Mouse (Mus musculus): Measurements from ENCODE around the gene Ppa2. TPM values are rescaled to one million over a fixed set of nuclear protein-coding genes. Genes with fewer than 3 reads are reported as not detected.

The Ppa2 gene
- polyA plus RNA-seq, 1 experiment from 2014 or later = 76.9 TPM

DNA sequence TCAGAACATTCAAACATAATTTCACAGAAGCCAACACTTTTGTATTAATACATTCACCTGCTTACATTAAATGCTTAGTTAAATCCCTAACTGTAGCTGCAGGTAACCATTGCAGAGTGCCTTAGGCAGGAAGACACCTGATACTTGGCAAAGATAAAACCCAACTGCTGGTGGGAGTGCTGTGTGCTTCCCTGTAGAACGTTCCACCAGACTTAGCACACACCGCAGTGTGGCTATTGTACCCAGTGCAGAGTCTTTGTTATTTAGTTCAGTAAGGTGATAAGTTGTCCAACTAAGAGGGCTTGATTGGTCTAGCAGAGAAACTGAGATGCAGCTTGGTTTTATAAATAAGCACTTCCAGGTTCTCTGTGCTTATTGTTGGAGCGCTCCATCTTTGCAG lies 54.2 kb downstream of the Ppa2 start:
- Histone ChIP-seq H3K4me3 (replicated peaks; ENCODE audit: low read length) (no peak overlapping the region), H3K4me2 (ENCODE audit: low read length) (no peak overlapping the region), H3K36me3 (ENCODE audit: control insufficient read depth, insufficient read depth) (no peaks in the 10 kb centered on the region; the same call in 1 of the 2 replicates), H3K27ac (ENCODE audit: low read length) (no peak overlapping the region), H3K9me3 (ENCODE audit: control insufficient read depth, low read length) (no peaks in the 10 kb centered on the region), H3K27me3 (replicated peaks; ENCODE audit: control insufficient read depth, insufficient read depth, low read length) (no peaks in the 10 kb centered on the region), H3K9ac (replicated peaks; ENCODE audit: low read depth, low read length) (no peak overlapping the region), H3K4me1 (replicated peaks; ENCODE audit: control insufficient read depth, insufficient read depth, low read length) (no peaks in the 10 kb centered on the region)
- 86% methylated on average over 3 of the region's 3 CpGs for WGBS
- no peak for ATAC-seq

DNA sequence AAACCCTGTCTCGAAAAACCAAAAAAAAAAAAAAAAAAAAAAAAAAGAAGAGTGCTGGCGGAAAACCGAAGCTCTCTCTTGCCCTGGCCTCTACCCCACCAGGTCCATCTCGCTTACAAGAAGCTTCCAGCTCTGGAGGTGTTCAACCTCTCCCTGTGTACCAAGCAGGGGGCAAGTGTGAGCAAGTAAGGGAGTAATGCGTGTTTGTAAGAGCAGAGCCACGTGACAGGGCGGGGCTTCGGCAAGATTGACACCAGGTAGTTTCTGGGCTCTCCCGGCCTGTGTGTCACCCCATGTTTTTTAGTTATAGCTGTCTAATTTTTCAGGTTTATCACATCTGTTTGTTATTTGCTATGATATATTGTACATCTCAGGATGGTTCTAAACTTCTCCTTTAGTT lies 56.2 kb downstream of the Ppa2 start:
- ATAC-seq = no peak
- Histone ChIP-seq H3K4me1 (replicated peaks; ENCODE audit: control insufficient read depth, insufficient read depth, low read length) (no peaks in the 10 kb centered on the region), H3K9ac (replicated peaks; ENCODE audit: low read depth, low read length) (no peak overlapping the region), H3K4me3 (replicated peaks; ENCODE audit: low read length) (no peak overlapping the region), H3K9me3 (ENCODE audit: control insufficient read depth, low read length) (no peaks in the 10 kb centered on the region), H3K36me3 (ENCODE audit: control insufficient read depth, insufficient read depth) (no peaks in the 10 kb centered on the region; the same call in 1 of the 2 replicates), H3K27ac (ENCODE audit: low read length) (no peak overlapping the region), H3K4me2 (ENCODE audit: low read length) (no peak overlapping the region), H3K27me3 (replicated peaks; ENCODE audit: control insufficient read depth, insufficient read depth, low read length) (no peaks in the 10 kb centered on the region)
- WGBS = 87% methylated on average over 9 of the region's 9 CpGs

DNA sequence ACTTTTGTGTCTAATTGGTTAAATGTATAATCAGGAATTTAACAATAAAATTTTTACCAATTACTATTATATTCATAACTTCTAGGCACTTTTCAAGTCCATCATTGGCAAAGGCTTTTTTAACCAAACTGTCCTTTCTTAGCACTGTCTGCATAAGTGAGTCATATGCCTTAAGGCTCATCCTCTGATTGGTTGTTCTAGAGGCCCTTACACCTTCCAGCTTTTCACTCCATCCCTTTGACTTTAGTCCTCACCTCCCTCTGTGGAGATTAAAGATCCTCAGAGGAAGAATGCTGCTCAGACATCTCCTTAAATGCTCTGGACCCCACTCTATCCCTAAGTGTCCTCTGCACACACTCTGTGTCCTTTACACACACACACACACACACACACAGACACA lies 68.3 kb downstream of the Ppa2 start:
- Histone ChIP-seq H3K9ac (replicated peaks; ENCODE audit: low read depth, low read length) (no peak overlapping the region), H3K9me3 (ENCODE audit: control insufficient read depth, low read length) (peaks cover 5% of the 10 kb centered on the region; the same call in 1 of the 2 replicates), H3K4me1 (replicated peaks; ENCODE audit: control insufficient read depth, insufficient read depth, low read length) (no peaks in the 10 kb centered on the region), H3K36me3 (ENCODE audit: control insufficient read depth, insufficient read depth) (peaks cover 10% of the 10 kb centered on the region), H3K27ac (ENCODE audit: low read length) (no peak overlapping the region), H3K27me3 (replicated peaks; ENCODE audit: control insufficient read depth, insufficient read depth, low read length) (no peaks in the 10 kb centered on the region), H3K4me2 (ENCODE audit: low read length) (no peak overlapping the region), H3K4me3 (replicated peaks; ENCODE audit: low read length) (no peak overlapping the region)
- ATAC-seq = no peak

DNA sequence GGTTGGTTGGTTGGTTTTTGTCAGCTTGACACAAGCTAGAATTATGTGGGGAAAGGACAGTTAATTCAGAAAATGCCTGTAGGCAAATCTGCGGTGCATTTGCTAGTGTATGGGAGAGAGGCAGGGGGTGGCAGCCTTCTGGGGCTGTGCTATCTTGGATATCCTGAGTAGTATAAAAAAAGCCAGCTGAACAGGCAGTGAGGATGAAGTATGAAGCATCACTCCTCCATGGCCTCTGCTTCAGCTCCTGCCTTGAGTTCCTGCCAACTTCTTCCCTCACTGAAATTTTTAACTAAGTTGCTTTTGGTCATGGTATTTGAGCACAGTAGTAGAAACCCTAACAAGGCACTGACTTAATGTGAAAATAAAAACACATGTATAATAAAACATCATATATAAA lies 70.1 kb downstream of the Ppa2 start:
- peaks cover 10% of the 10 kb centered on the region for H3K36me3 ChIP-seq (ENCODE audit: control insufficient read depth, insufficient read depth)
- no peak overlapping the region for H3K9ac ChIP-seq (replicated peaks; ENCODE audit: low read depth, low read length)
- H3K4me1 ChIP-seq (replicated peaks; ENCODE audit: control insufficient read depth, insufficient read depth, low read length) = no peaks in the 10 kb centered on the region
- no peak overlapping the region for H3K4me3 ChIP-seq (replicated peaks; ENCODE audit: low read length)
- WGBS = 92% methylated on average over 1 of the region's 1 CpGs
- no peak overlapping the region for H3K27ac ChIP-seq (ENCODE audit: low read length)
- peaks cover 5% of the 10 kb centered on the region; the same call in 1 of the 2 replicates for H3K9me3 ChIP-seq (ENCODE audit: control insufficient read depth, low read length)
- H3K27me3 ChIP-seq (replicated peaks; ENCODE audit: control insufficient read depth, insufficient read depth, low read length) = no peaks in the 10 kb centered on the region
- H3K4me2 ChIP-seq (ENCODE audit: low read length) = no peak overlapping the region
- ATAC-seq = no peak

DNA sequence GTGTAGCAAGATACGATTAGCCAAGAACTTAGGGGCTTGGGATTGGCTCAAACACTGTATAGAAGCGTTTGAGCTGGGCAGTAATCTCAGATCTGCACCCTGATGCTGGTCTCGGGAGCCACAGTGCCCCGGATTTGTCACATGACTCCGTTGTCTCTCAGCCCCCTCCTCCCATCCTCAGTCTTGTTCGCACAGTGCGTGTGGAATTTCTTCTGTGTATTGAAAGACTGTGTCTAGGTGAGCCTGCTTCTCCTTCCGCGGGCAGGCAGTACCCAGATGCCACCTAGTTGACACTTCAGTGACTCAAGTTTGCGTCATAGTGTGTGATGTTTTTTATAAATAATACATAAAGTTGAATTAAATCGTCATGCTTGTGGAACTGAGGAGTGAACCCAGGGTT lies 71.6 kb downstream of the Ppa2 start:
- Histone ChIP-seq H3K4me2 (ENCODE audit: low read length) (no peak overlapping the region), H3K27ac (ENCODE audit: low read length) (no peak overlapping the region), H3K36me3 (ENCODE audit: control insufficient read depth, insufficient read depth) (peaks cover 10% of the 10 kb centered on the region), H3K9ac (replicated peaks; ENCODE audit: low read depth, low read length) (no peak overlapping the region), H3K4me1 (replicated peaks; ENCODE audit: control insufficient read depth, insufficient read depth, low read length) (no peaks in the 10 kb centered on the region), H3K27me3 (replicated peaks; ENCODE audit: control insufficient read depth, insufficient read depth, low read length) (no peaks in the 10 kb centered on the region), H3K4me3 (replicated peaks; ENCODE audit: low read length) (no peak overlapping the region), H3K9me3 (ENCODE audit: control insufficient read depth, low read length) (peaks cover 5% of the 10 kb centered on the region; the same call in 1 of the 2 replicates)
- no peak for ATAC-seq
- 92% methylated on average over 11 of the region's 11 CpGs for WGBS

DNA sequence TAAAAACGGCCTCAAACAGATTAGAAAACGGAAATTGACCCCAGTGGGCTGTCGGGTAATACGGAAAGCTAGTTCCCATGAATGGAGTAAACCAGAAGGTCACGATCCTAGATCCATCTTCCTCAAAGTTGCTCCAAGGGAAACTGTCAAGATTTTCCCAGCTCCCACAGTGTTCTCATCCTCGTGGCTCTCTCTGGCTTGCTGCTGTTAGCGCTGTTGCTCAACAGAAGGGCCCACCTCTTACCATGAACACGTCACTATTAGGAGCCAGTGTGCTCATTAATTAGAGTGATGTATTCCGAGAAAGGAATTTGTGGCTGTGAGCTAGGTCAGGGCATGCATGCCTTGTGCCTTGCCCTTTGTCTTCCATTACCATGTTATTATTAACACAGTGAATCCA lies 72.2 kb downstream of the Ppa2 start:
- no peaks in the 10 kb centered on the region for H3K27me3 ChIP-seq (replicated peaks; ENCODE audit: control insufficient read depth, insufficient read depth, low read length)
- H3K9me3 ChIP-seq (ENCODE audit: control insufficient read depth, low read length) = peaks cover 5% of the 10 kb centered on the region; the same call in 1 of the 2 replicates
- H3K9ac ChIP-seq (replicated peaks; ENCODE audit: low read depth, low read length) = no peak overlapping the region
- no peak overlapping the region for H3K4me3 ChIP-seq (replicated peaks; ENCODE audit: low read length)
- H3K27ac ChIP-seq (ENCODE audit: low read length) = no peak overlapping the region
- H3K4me1 ChIP-seq (replicated peaks; ENCODE audit: control insufficient read depth, insufficient read depth, low read length) = no peaks in the 10 kb centered on the region
- peaks cover 10% of the 10 kb centered on the region for H3K36me3 ChIP-seq (ENCODE audit: control insufficient read depth, insufficient read depth)
- 73% methylated on average over 9 of the region's 9 CpGs for WGBS
- H3K4me2 ChIP-seq (ENCODE audit: low read length) = no peak overlapping the region
- ATAC-seq = no peak

DNA sequence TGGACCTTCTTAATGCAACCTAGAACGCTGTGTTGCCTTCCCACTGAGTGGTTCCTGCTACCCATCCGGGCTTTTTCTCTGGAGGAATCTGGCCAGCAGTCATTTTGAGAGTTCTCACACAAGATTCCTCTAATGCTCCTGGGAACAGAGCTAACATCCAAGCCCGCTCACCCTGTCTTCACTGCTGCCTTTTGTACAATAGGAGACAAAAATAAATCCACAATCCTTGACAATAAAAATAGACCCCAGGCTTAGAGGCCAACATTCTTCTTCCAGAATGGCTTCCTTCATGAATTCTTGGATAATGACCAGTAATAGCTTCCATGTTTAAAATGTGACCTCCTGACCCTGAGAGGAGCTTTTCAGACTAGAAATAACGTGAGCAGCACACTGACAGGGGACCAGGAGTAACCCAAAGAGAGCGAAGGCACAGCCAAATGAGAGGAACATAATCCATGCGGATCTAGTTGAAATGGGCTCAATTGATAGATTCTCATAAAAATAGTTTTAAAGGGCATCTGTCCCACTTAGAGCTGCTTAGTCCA lies 74.3 kb downstream of the Ppa2 start:
- Histone ChIP-seq H3K27me3 (replicated peaks; ENCODE audit: control insufficient read depth, insufficient read depth, low read length) (no peaks in the 10 kb centered on the region), H3K9me3 (ENCODE audit: control insufficient read depth, low read length) (no peaks in the 10 kb centered on the region), H3K4me1 (replicated peaks; ENCODE audit: control insufficient read depth, insufficient read depth, low read length) (no peaks in the 10 kb centered on the region), H3K27ac (ENCODE audit: low read length) (no peak overlapping the region), H3K4me3 (replicated peaks; ENCODE audit: low read length) (no peak overlapping the region), H3K4me2 (ENCODE audit: low read length) (no peak overlapping the region), H3K36me3 (ENCODE audit: control insufficient read depth, insufficient read depth) (no peaks in the 10 kb centered on the region), H3K9ac (replicated peaks; ENCODE audit: low read depth, low read length) (no peak overlapping the region)
- WGBS = 82% methylated on average over 6 of the region's 6 CpGs
- ATAC-seq = no peak

DNA sequence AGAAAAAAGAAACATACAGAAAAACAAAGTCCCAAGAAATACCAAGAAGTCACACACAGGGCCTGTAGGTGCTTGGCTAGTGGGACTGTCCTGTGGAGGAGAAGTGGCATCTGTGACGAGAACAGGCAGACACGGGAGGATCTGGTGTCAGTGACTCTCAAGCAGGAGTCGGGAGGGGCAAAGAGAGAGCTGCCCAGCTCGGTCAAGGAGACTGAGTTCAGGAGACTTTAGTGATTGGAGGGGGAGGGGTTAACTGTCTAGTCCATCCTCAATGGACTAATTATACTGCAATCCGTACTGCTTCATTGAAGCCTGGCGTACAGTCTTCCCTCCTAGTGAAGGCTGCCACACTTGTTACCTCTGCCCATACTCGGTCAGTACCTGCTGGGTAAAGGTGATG lies 77.4 kb downstream of the Ppa2 start:
- Histone ChIP-seq H3K9ac (replicated peaks; ENCODE audit: low read depth, low read length) (no peak overlapping the region), H3K9me3 (ENCODE audit: control insufficient read depth, low read length) (no peaks in the 10 kb centered on the region), H3K4me1 (replicated peaks; ENCODE audit: control insufficient read depth, insufficient read depth, low read length) (no peaks in the 10 kb centered on the region), H3K27me3 (replicated peaks; ENCODE audit: control insufficient read depth, insufficient read depth, low read length) (no peaks in the 10 kb centered on the region), H3K36me3 (ENCODE audit: control insufficient read depth, insufficient read depth) (no peaks in the 10 kb centered on the region), H3K4me3 (replicated peaks; ENCODE audit: low read length) (no peak overlapping the region), H3K27ac (ENCODE audit: low read length) (no peak overlapping the region), H3K4me2 (ENCODE audit: low read length) (no peak overlapping the region)
- 73% methylated on average over 7 of the region's 7 CpGs for WGBS
- ATAC-seq = no peak

DNA sequence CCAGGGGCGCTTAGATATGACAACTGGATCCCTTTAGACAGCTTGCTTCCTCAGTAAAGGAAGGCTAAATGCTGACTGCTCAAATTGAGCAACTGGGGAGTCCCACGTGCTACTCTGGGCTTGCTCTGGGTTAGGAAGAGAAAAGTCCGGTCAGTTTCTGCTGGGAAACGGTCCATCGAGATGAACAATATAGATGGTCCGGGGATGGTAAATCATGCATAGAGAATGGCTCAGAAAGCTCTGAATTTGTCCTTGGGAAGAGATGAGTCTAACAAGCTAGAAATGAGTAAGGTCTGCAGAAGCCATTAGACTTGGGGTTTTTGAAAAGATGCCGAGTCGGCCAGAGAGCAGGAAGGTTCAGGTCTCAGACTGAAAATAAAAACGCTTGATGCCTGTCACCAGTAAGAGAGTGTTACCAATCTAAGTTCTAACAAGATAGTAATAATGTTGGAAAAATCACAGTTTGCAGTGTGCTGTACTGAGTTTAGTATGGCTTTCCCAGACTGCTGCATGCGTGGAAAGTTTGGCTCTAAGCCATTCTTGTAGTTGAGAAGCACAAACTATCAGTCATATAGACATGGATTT lies 80.0 kb downstream of the Ppa2 start:
- Histone ChIP-seq H3K4me1 (replicated peaks; ENCODE audit: control insufficient read depth, insufficient read depth, low read length) (no peaks in the 10 kb centered on the region), H3K4me3 (replicated peaks; ENCODE audit: low read length) (no peak overlapping the region), H3K4me2 (ENCODE audit: low read length) (no peak overlapping the region), H3K27me3 (replicated peaks; ENCODE audit: control insufficient read depth, insufficient read depth, low read length) (no peaks in the 10 kb centered on the region), H3K27ac (ENCODE audit: low read length) (no peak overlapping the region), H3K36me3 (ENCODE audit: control insufficient read depth, insufficient read depth) (no peaks in the 10 kb centered on the region), H3K9ac (replicated peaks; ENCODE audit: low read depth, low read length) (no peak overlapping the region), H3K9me3 (ENCODE audit: control insufficient read depth, low read length) (no peaks in the 10 kb centered on the region)
- no peak for ATAC-seq
- WGBS = 90% methylated on average over 10 of the region's 10 CpGs

DNA sequence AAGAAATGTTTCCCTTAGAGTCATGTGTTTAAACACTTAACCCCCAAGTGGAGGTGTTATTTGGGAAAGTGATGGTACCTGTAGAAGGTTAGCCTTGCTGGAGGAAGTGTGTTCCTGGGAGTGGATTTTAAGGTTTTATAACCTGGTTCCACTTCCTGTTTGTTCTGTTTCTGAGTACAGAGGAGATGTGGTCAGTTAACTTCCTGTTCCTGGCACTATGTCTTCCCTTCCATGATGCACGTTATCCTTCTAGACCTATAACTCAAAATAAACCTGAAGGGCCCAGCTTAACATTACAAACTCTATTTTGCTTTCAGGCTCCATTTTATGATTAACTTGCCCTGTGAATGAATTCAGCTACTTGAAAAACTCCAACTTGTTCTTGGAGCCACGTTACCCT lies 84.6 kb downstream of the Ppa2 start:
- Histone ChIP-seq H3K4me3 (replicated peaks; ENCODE audit: low read length) (no peak overlapping the region), H3K4me1 (replicated peaks; ENCODE audit: control insufficient read depth, insufficient read depth, low read length) (no peaks in the 10 kb centered on the region), H3K4me2 (ENCODE audit: low read length) (no peak overlapping the region), H3K36me3 (ENCODE audit: control insufficient read depth, insufficient read depth) (no peaks in the 10 kb centered on the region), H3K27ac (ENCODE audit: low read length) (no peak overlapping the region), H3K9me3 (ENCODE audit: control insufficient read depth, low read length) (no peaks in the 10 kb centered on the region), H3K27me3 (replicated peaks; ENCODE audit: control insufficient read depth, insufficient read depth, low read length) (no peaks in the 10 kb centered on the region), H3K9ac (replicated peaks; ENCODE audit: low read depth, low read length) (no peak overlapping the region)
- no peak for ATAC-seq
- WGBS = 90% methylated on average over 2 of the region's 2 CpGs
